Mouse (Mus musculus) midbrain, embryonic 13.5 days (tissue): ENCODE results near the gene Aifm2. TPM values are rescaled to one million over a fixed set of nuclear protein-coding genes. Genes with fewer than 3 reads are reported as not detected.

Experiments used
- ATAC-seq: fragments of 200-750 bp; cut with Nextera tagmentation; 2 replicates; pipeline ENCODE4 v1.8.0; 2017; ENCODE audit warnings: mild to moderate bottlenecking, moderate TSS enrichment, moderate library complexity
- H3K27ac ChIP-seq: fragments of 300-500 bp; sonication (generic); 2 replicates; pipeline ENCODE4 v1.5.1; 2015; ENCODE audit warnings: inconsistent platforms, mild to moderate bottlenecking, moderate library complexity
- H3K27me3 ChIP-seq: fragments of 300-500 bp; sonication (generic); 2 replicates; pipeline ENCODE4 v1.6.1; 2015; ENCODE audit warnings: mild to moderate bottlenecking, inconsistent platforms
- H3K36me3 ChIP-seq: fragments of 300-500 bp; sonication (generic); 2 replicates; pipeline ENCODE4 v1.6.1; 2015; ENCODE audit warnings: mild to moderate bottlenecking, inconsistent platforms
- H3K4me1 ChIP-seq: fragments of 300-500 bp; sonication (generic); replicated peaks from 2 replicates; pipeline ENCODE4 v1.6.1; 2015; ENCODE audit warnings: inconsistent platforms
- H3K4me2 ChIP-seq: fragments of 300-500 bp; sonication (generic); replicated peaks from 2 replicates; pipeline ENCODE4 v1.6.1; 2015; ENCODE audit warnings: moderate library complexity, mild to moderate bottlenecking, inconsistent platforms
- H3K4me3 ChIP-seq: fragments of 300-500 bp; sonication (generic); replicated peaks from 2 replicates; pipeline ENCODE4 v1.5.1; 2015; ENCODE audit warnings: mild to moderate bottlenecking, inconsistent platforms
- H3K9ac ChIP-seq: fragments of 300-500 bp; sonication (generic); replicated peaks from 2 replicates; pipeline ENCODE4 v1.6.1; 2015; ENCODE audit warnings: mild to moderate bottlenecking, inconsistent platforms
- H3K9me3 ChIP-seq: fragments of 300-500 bp; sonication (generic); 2 replicates; pipeline ENCODE4 v1.6.1; 2016; ENCODE audit warnings: mild to moderate bottlenecking, inconsistent platforms
- WGBS: fragments of 180-500 bp; shearing (Covaris S2); methylation state at CpG from one replicate; pipeline ENCODE4 v1.1.7; 2015; 5-methylcytosine and 5-hydroxymethylcytosine counted together
- polyA plus RNA-seq: library from polyadenylated mRNA; unstranded; fragments of >200 nt; fragmentation: Nextera tagmentation; extraction: Ambion mirVana; gene quantifications from 2 replicates; pipeline ENCODE4 v1.2.1, GENCODE M21; 2015

Gene Aifm2
- polyA plus RNA-seq, 1 experiment from 2014 or later: 4.9 TPM

DNA sequence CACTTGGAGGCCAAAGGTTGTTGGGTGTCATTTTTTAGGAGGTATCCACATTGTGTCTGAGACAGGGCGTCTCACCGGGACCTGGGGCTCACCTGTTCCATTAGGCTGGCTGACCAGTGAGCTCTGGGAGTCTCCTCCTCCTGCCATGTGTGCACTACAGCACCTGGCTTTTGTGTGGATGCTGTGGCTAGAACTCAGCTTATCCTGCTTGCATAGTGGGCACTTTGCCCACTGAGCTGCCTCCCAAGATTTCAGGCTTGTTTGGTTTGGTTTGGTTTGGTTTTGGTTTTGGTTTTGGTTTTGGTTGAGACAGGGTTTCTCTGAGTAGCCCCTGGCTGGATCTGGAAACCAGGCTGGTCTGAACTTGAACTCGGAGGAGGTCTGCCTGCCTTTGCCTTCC, 7.2 kb downstream of the Aifm2 start:
- no peaks in the 10 kb centered on the region for H3K4me1 ChIP-seq
- H3K9ac ChIP-seq: no peak overlapping the region
- no peaks in the 10 kb centered on the region for H3K9me3 ChIP-seq
- WGBS: 84% methylated on average over 3 of the region's 3 CpGs
- no peak overlapping the region for H3K4me3 ChIP-seq
- H3K4me2 ChIP-seq: no peak overlapping the region
- no peaks in the 10 kb centered on the region for H3K36me3 ChIP-seq
- no peak overlapping the region for H3K27ac ChIP-seq
- no peaks in the 10 kb centered on the region for H3K27me3 ChIP-seq
- no peak for ATAC-seq

DNA sequence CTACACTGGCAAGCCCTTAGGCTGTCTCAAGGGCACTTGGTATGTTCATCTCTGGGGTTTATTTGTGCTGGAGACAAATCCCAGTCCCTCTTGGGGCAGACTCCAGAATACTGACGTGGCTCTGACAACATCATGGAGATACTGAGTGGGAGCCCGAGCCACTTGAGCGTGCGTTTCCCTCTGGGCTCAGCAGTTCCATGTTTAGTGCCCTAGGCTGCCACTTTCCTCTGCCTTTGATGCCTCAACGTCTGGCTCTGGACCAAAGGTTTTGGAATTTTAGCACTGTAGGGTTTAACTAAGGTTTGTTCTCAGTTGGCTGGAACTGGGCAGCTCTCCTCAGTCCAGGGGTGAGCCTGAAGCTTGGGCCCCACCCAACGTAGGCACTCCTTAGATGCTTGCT, 8.2 kb downstream of the Aifm2 start:
- no peak overlapping the region for H3K9ac ChIP-seq
- H3K4me2 ChIP-seq: no peak overlapping the region
- no peaks in the 10 kb centered on the region for H3K36me3 ChIP-seq
- no peaks in the 10 kb centered on the region for H3K27me3 ChIP-seq
- H3K9me3 ChIP-seq: no peaks in the 10 kb centered on the region
- H3K4me3 ChIP-seq: no peak overlapping the region
- WGBS: 76% methylated on average over 6 of the region's 6 CpGs
- ATAC-seq: no peak
- H3K4me1 ChIP-seq: no peaks in the 10 kb centered on the region
- no peak overlapping the region for H3K27ac ChIP-seq

DNA sequence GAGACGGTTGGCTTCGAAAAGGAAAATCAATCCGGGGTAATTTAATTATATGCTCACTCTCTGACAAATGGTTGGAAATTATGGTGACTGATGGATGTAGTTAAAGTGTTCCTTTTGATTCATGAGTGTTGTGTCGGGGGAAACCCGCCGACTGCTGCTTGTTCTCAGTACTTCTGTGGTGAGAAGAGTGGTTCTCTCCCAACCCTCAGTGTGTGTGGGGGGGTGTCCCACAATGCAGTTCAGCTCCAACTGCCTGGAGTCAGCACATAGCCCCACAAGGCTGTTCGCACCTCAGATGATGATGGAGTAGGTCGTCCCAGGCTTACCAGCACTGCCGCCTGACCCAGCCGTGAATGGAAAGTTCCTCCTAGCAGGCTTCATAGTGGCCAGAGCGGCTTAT, 14.1 kb downstream of the Aifm2 start:
- Histone ChIP-seq H3K36me3 (no peaks in the 10 kb centered on the region), H3K9ac (no peak overlapping the region), H3K4me3 (no peak overlapping the region), H3K4me1 (no peaks in the 10 kb centered on the region), H3K27ac (no peak overlapping the region), H3K9me3 (no peaks in the 10 kb centered on the region), H3K4me2 (no peak overlapping the region), H3K27me3 (no peaks in the 10 kb centered on the region)
- 83% methylated on average over 11 of the region's 11 CpGs for WGBS
- no peak for ATAC-seq

GRCm38 (mm10) chr10:61730171-61730570, 15.1 kb downstream of the Aifm2 start:
- no peak overlapping the region for H3K4me2 ChIP-seq
- no peaks in the 10 kb centered on the region for H3K36me3 ChIP-seq
- no peaks in the 10 kb centered on the region for H3K27me3 ChIP-seq
- no peak overlapping the region for H3K27ac ChIP-seq
- no peak overlapping the region for H3K9ac ChIP-seq
- WGBS: 97% methylated on average over 6 of the region's 6 CpGs
- H3K9me3 ChIP-seq: no peaks in the 10 kb centered on the region
- no peak overlapping the region for H3K4me3 ChIP-seq
- no peak for ATAC-seq
- no peaks in the 10 kb centered on the region for H3K4me1 ChIP-seq

DNA sequence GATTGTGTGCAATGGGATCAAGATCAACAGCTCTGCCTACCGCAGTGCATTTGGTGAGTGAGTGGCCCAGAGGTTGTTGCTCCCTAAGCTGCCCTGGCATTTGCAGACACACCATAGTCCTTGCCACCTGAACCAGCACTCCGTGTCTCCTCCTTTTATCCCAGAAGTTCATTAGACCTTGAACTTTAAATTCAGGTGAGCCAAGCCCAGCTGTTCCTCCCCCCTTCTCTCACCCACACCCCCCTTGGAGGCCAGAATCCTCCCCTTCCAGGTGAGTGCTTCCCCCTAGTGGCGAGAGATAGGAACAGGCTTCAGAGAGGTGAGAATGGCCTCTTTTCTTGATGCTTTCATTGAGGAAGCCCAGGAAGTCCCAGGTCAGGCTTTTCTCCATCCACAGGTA, 19.3 kb downstream of the Aifm2 start:
- no peaks in the 10 kb centered on the region for H3K4me1 ChIP-seq
- no peak overlapping the region for H3K4me2 ChIP-seq
- peaks cover 31% of the 10 kb centered on the region for H3K36me3 ChIP-seq
- H3K27me3 ChIP-seq: no peaks in the 10 kb centered on the region
- H3K9me3 ChIP-seq: no peaks in the 10 kb centered on the region
- H3K27ac ChIP-seq: no peak overlapping the region
- no peak overlapping the region for H3K9ac ChIP-seq
- no peak for ATAC-seq
- H3K4me3 ChIP-seq: no peak overlapping the region
- WGBS: 37% methylated on average over 3 of the region's 3 CpGs

- Histone ChIP-seq H3K9ac (no peak overlapping the region), H3K4me1 (no peaks in the 10 kb centered on the region), H3K4me2 (no peak overlapping the region), H3K9me3 (no peaks in the 10 kb centered on the region), H3K36me3 (peaks cover 54% of the 10 kb centered on the region), H3K27me3 (no peaks in the 10 kb centered on the region), H3K27ac (peak overlapping the region; percentile 19; the same call in 1 of the 2 replicates), H3K4me3 (no peak overlapping the region)
- ATAC-seq: 0 out of 2 replicates have a peak, but pooled peaks have one; percentile 20
- 76% methylated on average over 10 of the region's 10 CpGs for WGBS
These were observed 21.6 kb downstream of the Aifm2 start for GRCm38 (mm10) chr10:61736671-61737078.

- 93% methylated on average over 1 of the region's 1 CpGs for WGBS
- peaks cover 62% of the 10 kb centered on the region for H3K36me3 ChIP-seq
- H3K27ac ChIP-seq: no peak overlapping the region
- no peak for ATAC-seq
- no peak overlapping the region for H3K4me2 ChIP-seq
- no peaks in the 10 kb centered on the region for H3K9me3 ChIP-seq
- no peaks in the 10 kb centered on the region for H3K4me1 ChIP-seq
- H3K27me3 ChIP-seq: no peaks in the 10 kb centered on the region
- H3K4me3 ChIP-seq: no peak overlapping the region
- H3K9ac ChIP-seq: no peak overlapping the region
These were observed 22.5 kb downstream of the Aifm2 start for GRCm38 (mm10) chr10:61737537-61737936.

- peaks cover 68% of the 10 kb centered on the region for H3K36me3 ChIP-seq
- H3K27me3 ChIP-seq: no peaks in the 10 kb centered on the region
- no peak overlapping the region for H3K27ac ChIP-seq
- H3K4me2 ChIP-seq: no peak overlapping the region
- H3K9me3 ChIP-seq: no peaks in the 10 kb centered on the region
- WGBS: 91% methylated on average over 4 of the region's 4 CpGs
- ATAC-seq: no peak
- H3K4me3 ChIP-seq: no peak overlapping the region
- H3K4me1 ChIP-seq: no peaks in the 10 kb centered on the region
- no peak overlapping the region for H3K9ac ChIP-seq
These were observed 23.1 kb downstream of the Aifm2 start for GRCm38 (mm10) chr10:61738126-61738525.

DNA sequence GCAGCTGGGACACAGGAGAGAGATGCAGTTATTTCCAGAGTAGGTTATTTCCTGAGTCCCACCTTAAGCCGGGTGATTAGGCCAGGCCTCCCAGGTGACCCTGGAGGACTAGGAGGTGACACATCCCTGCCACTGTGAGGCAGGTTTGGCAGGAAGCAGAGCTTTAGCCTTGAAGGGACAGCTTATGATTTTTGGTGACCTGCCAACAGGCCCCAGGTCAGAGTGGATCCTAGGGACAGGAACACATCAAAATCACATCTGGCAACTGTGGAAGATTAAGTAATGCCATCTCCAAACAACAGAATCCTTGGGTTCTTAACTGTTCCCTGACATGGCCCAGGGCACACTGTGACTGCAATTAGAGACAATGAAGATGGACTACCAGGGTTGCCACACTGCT, 26.2 kb downstream of the Aifm2 start:
- H3K9me3 ChIP-seq: 0 out of 2 replicates have a peak, but pooled peaks cover 3% of the 10 kb centered on the region
- WGBS: 87% methylated on average over 1 of the region's 1 CpGs
- ATAC-seq: no peak

DNA sequence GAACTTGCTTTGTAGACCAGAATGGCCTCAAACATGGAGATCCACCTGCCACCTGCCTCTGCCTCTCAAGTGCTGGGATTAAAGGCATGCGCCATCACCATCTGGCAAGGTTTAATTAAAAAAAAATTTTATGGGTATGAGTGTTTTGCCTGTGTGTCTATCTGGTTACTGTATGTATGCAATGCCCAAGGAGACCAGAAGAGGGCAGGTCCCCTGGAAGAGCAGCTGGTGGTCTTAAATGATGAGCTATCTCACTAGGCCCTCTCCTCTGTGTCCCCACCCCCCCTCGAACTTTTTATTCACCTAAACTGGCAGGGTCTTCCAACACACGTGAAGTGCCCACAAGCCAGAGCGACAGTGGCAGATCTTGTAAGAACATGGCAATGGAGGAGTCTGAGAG, 26.8 kb downstream of the Aifm2 start:
- H3K9me3 ChIP-seq: 0 out of 2 replicates have a peak, but pooled peaks cover 3% of the 10 kb centered on the region
- no peak overlapping the region for H3K4me2 ChIP-seq
- H3K27me3 ChIP-seq: no peaks in the 10 kb centered on the region
- no peak overlapping the region for H3K27ac ChIP-seq
- 88% methylated on average over 4 of the region's 4 CpGs for WGBS
- no peak for ATAC-seq
- H3K9ac ChIP-seq: no peak overlapping the region
- H3K4me1 ChIP-seq: no peaks in the 10 kb centered on the region
- peaks cover 100% of the 10 kb centered on the region for H3K36me3 ChIP-seq
- no peak overlapping the region for H3K4me3 ChIP-seq

More for the DNA sequence above, 26.2 kb downstream of the Aifm2 start:
- Histone ChIP-seq H3K4me2 (no peak overlapping the region), H3K36me3 (peaks cover 100% of the 10 kb centered on the region), H3K4me3 (no peak overlapping the region), H3K4me1 (no peaks in the 10 kb centered on the region), H3K9ac (no peak overlapping the region), H3K27me3 (no peaks in the 10 kb centered on the region), H3K27ac (no peak overlapping the region)

DNA sequence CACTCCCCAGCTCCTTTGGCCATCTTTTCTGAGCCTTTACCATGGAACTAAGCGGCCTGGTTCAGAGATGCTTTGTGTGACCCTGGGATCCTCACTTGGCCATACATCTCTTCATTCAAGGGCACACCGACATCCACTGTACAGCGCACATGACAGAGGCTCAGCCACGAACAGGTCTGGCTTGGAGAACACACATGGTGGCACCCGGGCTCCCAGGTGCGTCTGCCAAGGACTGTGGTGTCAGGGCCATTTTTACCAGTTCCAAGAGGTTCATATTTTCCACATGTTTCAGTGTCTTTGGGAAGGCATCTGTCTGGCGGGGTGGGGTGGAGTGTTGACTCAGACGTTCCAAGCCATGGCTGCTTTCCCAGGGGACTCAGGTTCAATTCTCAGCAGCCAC, 27.3 kb downstream of the Aifm2 start:
- Histone ChIP-seq H3K27ac (no peak overlapping the region), H3K4me3 (no peak overlapping the region), H3K36me3 (peaks cover 100% of the 10 kb centered on the region), H3K4me2 (no peak overlapping the region), H3K9me3 (0 out of 2 replicates have a peak, but pooled peaks cover 3% of the 10 kb centered on the region), H3K4me1 (no peaks in the 10 kb centered on the region), H3K27me3 (no peaks in the 10 kb centered on the region), H3K9ac (no peak overlapping the region)
- no peak for ATAC-seq
- WGBS: 95% methylated on average over 8 of the region's 8 CpGs

GRCm38 (mm10) chr10:61745133-61745532, 30.1 kb downstream of the Aifm2 start:
- H3K36me3 ChIP-seq: peaks cover 98% of the 10 kb centered on the region
- H3K9ac ChIP-seq: no peak overlapping the region
- WGBS: 89% methylated on average over 4 of the region's 4 CpGs
- H3K4me2 ChIP-seq: no peak overlapping the region
- H3K9me3 ChIP-seq: 0 out of 2 replicates have a peak, but pooled peaks cover 3% of the 10 kb centered on the region
- H3K27me3 ChIP-seq: no peaks in the 10 kb centered on the region
- ATAC-seq: no peak
- no peak overlapping the region for H3K4me3 ChIP-seq
- no peaks in the 10 kb centered on the region for H3K4me1 ChIP-seq
- no peak overlapping the region for H3K27ac ChIP-seq

DNA sequence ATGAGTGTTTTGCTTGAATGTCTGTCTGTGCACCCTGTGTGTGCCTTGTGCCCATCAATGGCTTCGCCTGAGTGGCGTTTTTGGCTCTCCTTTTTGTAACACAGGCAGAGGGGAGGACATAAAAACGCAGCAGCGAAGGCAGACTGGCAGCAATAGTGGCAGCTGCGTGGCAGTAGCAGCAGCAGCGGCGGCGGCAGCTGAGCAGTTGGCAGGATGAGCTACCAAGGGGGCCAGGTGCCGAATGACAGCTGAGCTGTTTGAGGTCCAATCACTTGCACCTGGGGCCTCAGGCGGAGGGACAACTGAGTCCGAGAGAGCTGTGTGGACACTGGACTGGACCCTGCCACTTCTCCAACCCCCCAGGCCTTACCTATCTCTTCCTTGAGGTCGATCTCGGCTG, 32.2 kb downstream of the Aifm2 start:
- Histone ChIP-seq H3K4me3 (no peak overlapping the region), H3K27ac (no peak overlapping the region), H3K27me3 (no peaks in the 10 kb centered on the region), H3K4me1 (no peaks in the 10 kb centered on the region), H3K9me3 (0 out of 2 replicates have a peak, but pooled peaks cover 3% of the 10 kb centered on the region), H3K36me3 (peaks cover 98% of the 10 kb centered on the region), H3K9ac (no peak overlapping the region), H3K4me2 (no peak overlapping the region)
- WGBS: 94% methylated on average over 13 of the region's 13 CpGs
- ATAC-seq: no peak
